Mouse (Mus musculus) urinary bladder, adult 2 months (tissue): ENCODE data around the gene Serpina1e. TPM values are rescaled to one million over a fixed set of nuclear protein-coding genes. Genes with fewer than 3 reads are reported as not detected.
"Not testable (repeated sequence)": the region's sequence is repeated elsewhere in the genome, so short reads cannot be mapped to it uniquely, and the experiment has no call there.

ENCODE experiments used
- DNase-seq: peaks from one replicate; pipeline ENCODE4 v3.0.0; 2022; ENCODE audit warnings: low spot score
- polyA plus RNA-seq: library from polyadenylated mRNA; depleted of rRNA; stranded (reverse); fragments of >200 nt; gene quantifications from 2 replicates; pipeline ENCODE4 v1.2.3, GENCODE M21; 2012; rRNA removed

Gene Serpina1e
- polyA plus RNA-seq, 1 experiment: 0.06 TPM

DNA sequence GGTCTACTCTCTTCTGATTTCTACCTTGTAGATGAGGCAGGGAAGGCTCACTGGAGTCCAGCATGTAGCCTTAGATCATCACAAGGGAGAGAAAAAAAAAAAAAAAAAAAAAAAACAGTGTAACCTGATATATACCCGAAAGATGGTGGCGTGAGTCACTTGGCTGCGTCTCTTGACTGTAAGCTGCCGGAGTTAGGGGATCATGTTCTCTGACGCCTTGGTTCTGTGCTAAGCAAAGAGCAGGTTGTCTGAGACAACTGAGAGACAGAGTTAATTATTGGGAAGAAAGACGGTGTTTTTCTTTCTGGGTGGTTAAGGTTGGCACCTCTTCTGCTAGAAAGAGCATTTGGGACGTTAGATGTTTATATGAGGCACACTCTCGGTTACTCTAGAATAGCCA, 4.1 kb upstream of the Serpina1e start:
- DNase-seq: no peak

DNA sequence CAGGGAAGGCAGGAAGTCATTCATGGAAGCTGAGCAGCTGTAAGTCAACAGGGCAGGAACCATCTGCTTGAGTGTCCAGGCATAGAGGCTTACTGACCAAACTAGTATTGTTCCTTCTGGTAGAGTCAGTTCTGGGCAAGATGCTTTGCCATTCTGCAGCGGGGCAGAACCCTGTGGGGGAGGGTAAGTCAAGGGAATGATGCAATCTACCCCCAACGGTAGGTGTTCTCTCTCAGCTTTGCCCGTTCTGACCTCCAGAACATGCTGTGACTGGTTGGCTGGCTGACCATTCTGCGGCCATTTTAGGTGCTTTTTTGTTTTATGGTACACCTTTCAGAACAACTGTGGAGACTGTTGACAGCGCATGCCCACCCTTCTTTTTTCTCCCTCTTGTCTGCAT, 3.6 kb upstream of the Serpina1e start:
- no peak for DNase-seq

DNA sequence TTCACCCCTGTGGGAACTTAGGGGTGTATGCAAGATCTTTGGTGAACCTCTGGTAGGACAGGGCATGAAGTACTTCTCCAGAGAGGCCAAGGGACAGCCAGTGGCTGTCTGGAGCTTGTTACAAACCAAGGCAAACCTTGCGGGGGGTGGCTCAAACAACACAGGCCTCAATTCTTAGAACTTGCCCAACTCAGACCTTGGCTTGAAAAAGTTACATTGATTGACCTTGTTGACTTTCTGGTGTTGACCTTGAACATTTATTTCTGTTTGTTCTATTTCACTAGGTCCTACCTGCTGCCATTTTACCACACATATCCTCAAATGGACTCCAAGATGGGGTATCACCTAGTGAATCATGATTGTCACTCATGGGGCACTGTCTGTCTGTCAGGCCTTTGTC, 2.9 kb upstream of the Serpina1e start:
- no peak for DNase-seq

DNA sequence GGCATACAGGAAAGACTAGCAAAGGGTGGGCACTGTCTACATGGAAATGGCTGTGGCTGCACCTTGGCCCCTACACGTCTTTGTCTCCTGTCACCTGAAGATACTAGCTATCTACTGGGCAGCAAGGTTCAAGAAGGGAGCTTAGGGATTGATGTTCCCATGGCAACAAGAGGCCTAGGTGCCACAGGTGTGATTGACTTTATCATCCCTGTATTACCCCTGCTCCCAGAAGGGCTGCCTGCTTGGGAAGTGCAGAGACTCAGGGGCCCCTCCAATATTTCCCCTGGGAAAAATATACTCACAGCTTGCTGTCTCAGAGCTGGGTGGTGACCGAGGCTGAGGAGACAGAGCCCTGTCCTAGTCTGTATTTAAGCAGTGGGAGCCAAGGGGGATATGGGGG, 2.2 kb downstream of the Serpina1e start:
- DNase-seq: not testable (repeated sequence)

DNA sequence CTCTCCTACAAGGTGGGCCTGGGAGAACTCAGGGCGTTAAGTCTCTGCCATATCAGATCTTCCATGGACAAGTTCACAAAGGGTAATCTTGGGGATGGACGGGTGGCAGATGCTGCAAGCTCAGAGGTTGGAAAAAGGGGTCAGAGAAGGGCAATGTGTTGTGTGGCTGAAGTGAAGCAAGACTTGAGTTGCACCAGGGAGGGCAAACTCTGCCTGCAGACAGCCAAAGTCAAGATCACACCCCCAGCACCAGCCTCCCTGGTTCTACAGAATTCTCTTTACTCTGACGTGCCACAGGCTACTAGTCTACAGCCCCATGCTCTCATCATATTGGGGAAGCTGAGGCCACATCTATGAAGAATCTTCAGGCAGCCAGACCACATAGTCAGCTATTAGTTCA, 5.8 kb downstream of the Serpina1e start:
- DNase-seq: not testable (repeated sequence)

DNA sequence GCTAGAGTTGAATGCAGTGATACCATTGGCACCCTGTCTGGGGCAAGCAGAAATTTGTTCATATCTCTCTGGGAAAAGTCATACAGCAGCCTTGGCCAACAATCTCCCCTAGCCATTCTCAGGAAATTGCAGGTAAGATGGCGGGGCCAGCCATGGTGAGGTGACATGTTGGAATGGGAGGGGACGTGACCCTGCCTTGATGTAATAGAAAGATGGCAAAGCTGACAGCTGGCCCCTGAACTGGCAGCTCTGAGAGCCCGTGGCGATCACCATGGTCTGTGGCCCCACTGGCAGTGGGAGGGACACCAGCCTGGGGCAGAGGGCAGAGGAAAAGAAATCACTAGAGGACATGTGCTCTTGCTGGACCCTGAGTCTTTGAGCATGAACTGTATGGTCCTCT, 12.5 kb downstream of the Serpina1e start:
- DNase-seq: no peak

DNA sequence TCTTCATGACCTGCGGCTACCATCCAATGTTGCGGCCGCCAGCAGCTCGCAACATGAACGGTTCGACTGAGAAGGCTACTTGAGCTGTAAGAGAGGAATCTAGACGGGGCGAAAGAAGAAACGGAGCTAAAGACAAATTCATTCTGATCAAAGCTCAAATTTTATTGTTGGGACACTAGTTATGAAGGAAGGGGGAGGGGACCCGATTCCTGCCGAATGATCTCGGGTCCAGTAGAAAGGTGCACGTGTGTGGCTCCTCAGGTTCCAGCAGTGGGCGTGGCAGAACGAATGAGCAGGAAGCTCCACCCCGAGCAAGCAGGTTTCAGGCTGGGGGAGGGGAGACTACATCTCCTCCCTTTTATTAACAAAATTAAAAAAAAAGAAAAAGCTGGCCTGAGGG, 49.6 kb downstream of the Serpina1e start:
- not testable (repeated sequence) for DNase-seq

DNA sequence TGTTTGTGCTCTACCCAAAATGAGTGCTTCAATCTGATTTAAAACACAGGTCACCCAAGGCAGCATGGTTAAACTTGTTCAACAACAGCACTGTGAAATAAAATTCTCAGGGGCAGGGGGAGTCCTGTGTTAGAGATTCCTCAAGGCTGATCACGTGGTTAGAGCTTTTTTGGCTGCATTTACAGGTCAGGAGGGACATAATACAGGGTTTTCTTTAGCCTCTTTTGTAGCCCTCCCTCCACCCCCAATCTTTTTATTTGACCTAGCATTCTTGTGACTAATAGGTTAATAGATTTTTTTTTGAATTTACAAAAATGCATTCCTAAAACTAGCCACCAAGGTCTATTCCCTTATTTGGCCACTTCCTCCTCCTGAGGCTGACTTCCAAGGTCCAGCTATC, 51.0 kb downstream of the Serpina1e start:
- not testable (repeated sequence) for DNase-seq

DNA sequence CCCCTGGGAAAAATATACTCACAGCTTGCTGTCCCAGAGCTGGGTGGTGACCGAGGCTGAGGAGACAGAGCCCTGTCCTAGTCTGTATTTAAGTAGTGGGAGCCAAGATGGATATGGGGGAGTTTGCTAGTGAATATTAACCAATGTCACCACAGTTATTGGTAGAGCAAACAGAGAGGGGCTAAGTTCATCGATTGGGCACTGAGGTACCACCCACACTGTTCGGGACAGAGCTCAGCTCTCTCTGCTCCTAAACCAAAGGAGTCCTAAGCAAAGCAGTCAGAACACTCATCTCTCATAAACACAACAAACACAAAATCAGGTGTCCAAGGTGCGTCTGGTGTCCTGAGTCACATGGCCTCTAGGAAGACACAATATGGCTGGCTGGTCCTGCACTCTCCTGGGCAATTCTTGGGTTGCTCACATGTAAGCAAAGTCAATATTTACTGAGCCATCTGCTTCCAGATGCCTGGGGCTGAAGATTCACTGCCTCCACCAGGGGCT, 53.9 kb downstream of the Serpina1e start, which contains the start of gene Serpina1c:
Gene Serpina1c (minus strand): TSS at position 51 of the 504 bp plus-strand sequence.
- DNase-seq: not testable (repeated sequence)

DNA sequence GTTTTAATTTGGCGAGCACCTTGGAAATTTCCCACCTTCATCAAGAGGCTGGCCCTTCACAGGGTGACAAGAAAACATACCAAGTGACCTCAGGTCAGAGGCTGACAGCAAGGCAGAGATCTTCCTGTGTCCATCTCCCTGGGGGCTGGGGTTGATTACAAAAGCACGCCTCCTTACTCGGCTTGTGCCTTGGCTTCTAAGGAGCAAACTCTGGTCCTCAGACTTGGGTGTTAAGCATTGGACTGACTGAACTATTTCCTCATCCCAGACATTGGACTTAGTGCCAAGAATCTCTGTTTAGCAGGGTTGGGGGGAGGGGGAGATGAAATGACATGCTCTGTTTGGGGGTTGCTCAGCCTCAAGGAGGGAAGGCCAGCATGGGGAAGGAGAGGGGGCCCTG, 56.8 kb downstream of the Serpina1e start:
- DNase-seq: not testable (repeated sequence)

Other genes starting within 250 kb of the Serpina1e start
- gene Serpina1d, start 185.4 kb downstream of the Serpina1e start, polyA plus RNA-seq: not detected in 2 replicates
- gene Serpina1b, start 128.6 kb downstream of the Serpina1e start, polyA plus RNA-seq: 0.18 TPM in 1 of 2 replicates, not detected in the other
- gene Serpina1a, start 95.4 kb downstream of the Serpina1e start, polyA plus RNA-seq: 0.28 TPM in 1 of 2 replicates, not detected in the other
- 0.07 TPM in 1 of 2 replicates, not detected in the other for gene Serpina1c, start 54.1 kb downstream of the Serpina1e start, polyA plus RNA-seq
- gene Serpina11, start 31.0 kb upstream of the Serpina1e start, polyA plus RNA-seq: not detected in 2 replicates
- 0.01 TPM in 1 of 2 replicates, not detected in the other for gene Serpina9, start 54.8 kb upstream of the Serpina1e start, polyA plus RNA-seq
- not detected in 2 replicates for gene Serpina12, start 85.5 kb upstream of the Serpina1e start, polyA plus RNA-seq
- not detected in 2 replicates for gene Serpina5, start 142.1 kb upstream of the Serpina1e start, polyA plus RNA-seq
- not detected in 2 replicates for gene Serpina3a, start 153.7 kb upstream of the Serpina1e start, polyA plus RNA-seq
- 0.84 and 1.7 TPM in 2 replicates for gene Serpina3b, start 169.0 kb upstream of the Serpina1e start, polyA plus RNA-seq
- gene Serpina3c, start 194.9 kb upstream of the Serpina1e start, polyA plus RNA-seq: 4.5 and 5.4 TPM in 2 replicates